Mouse (Mus musculus): ENCODE measurements around the gene Acsm2. TPM values are rescaled to one million over a fixed set of nuclear protein-coding genes. Genes with fewer than 3 reads are reported as not detected.

Gene Acsm2
- total and polyA plus RNA-seq, 2 experiments from 2014 or later = not detected

- no peak for DNase-seq (ENCODE audit: low spot score)
- Histone ChIP-seq H3K36me3 (ENCODE audit: insufficient read depth, low read length) (no peaks in the 10 kb centered on the region), H3K9ac (replicated peaks; ENCODE audit: low read length, poor library complexity, severe bottlenecking) (no peak overlapping the region), H3K27me3 (ENCODE audit: insufficient read depth, low read length) (no peaks in the 10 kb centered on the region), H3K4me3 (ENCODE audit: low read depth, low read length) (no peak overlapping the region), H3K9me3 (ENCODE audit: low read length) (no peaks in the 10 kb centered on the region), H3K27ac (ENCODE audit: low read depth, low read length) (no peak overlapping the region), H3K4me1 (ENCODE audit: insufficient read depth, low read length) (no peaks in the 10 kb centered on the region), H3K4me2 (ENCODE audit: low read depth, low read length, poor library complexity, severe bottlenecking) (no peak overlapping the region)
- no peak for TF ChIP-seq CTCF (IDR thresholded peaks at IDR 0.05)
- no peak for ATAC-seq (ENCODE audit: low FRiP score)
Measured at GRCm38 (mm10) chr7:119638773-119639172, 84.6 kb downstream of the Acsm2 start.

- WGBS = 77% methylated on average over 5 of the region's 5 CpGs
- H3K4me2 ChIP-seq (ENCODE audit: low read depth, low read length, poor library complexity, severe bottlenecking) = no peak overlapping the region
- ATAC-seq (ENCODE audit: low FRiP score) (no peak), DNase-seq (ENCODE audit: low spot score) (no peak)
- H3K36me3 ChIP-seq (ENCODE audit: insufficient read depth, low read length) = no peaks in the 10 kb centered on the region
- no peaks in the 10 kb centered on the region for H3K4me1 ChIP-seq (ENCODE audit: insufficient read depth, low read length)
- no peak overlapping the region for H3K4me3 ChIP-seq (ENCODE audit: low read depth, low read length)
- H3K27ac ChIP-seq (ENCODE audit: low read depth, low read length) = no peak overlapping the region
- no peak overlapping the region for H3K9ac ChIP-seq (replicated peaks; ENCODE audit: low read length, poor library complexity, severe bottlenecking)
- H3K9me3 ChIP-seq (ENCODE audit: low read length) = no peaks in the 10 kb centered on the region
- no peak for TF ChIP-seq CTCF (IDR thresholded peaks at IDR 0.05)
- no peaks in the 10 kb centered on the region for H3K27me3 ChIP-seq (ENCODE audit: insufficient read depth, low read length)
Measured at GRCm38 (mm10) chr7:119642307-119642706, 88.2 kb downstream of the Acsm2 start.

Other genes with a start within 250 kb of the Acsm2 start
- gene Gp2, start 95.1 kb upstream of the Acsm2 start, total RNA-seq (2014; rRNA removed) = not detected in 2 replicates
- gene Gp2, start 95.1 kb upstream of the Acsm2 start, polyA plus RNA-seq (2015; fragmentation: Nextera tagmentation; extraction: Ambion mirVana) = not detected in 2 replicates
- gene Umod, start 75.1 kb upstream of the Acsm2 start, total RNA-seq (2014; rRNA removed) = not detected in 2 replicates
- not detected in 2 replicates for gene Umod, start 75.1 kb upstream of the Acsm2 start, polyA plus RNA-seq (2015; fragmentation: Nextera tagmentation; extraction: Ambion mirVana)
- gene Acsm5, start 34.9 kb upstream of the Acsm2 start, total RNA-seq (2014; rRNA removed) = 0.52 and 0.66 TPM in 2 replicates
- gene Acsm5, start 34.9 kb upstream of the Acsm2 start, polyA plus RNA-seq (2015; fragmentation: Nextera tagmentation; extraction: Ambion mirVana) = 0.19 TPM in 1 of 2 replicates, not detected in the other
- gene Pdilt, start 30.9 kb upstream of the Acsm2 start, total RNA-seq (2014; rRNA removed) = not detected in 2 replicates
- gene Pdilt, start 30.9 kb upstream of the Acsm2 start, polyA plus RNA-seq (2015; fragmentation: Nextera tagmentation; extraction: Ambion mirVana) = 0.07 and 0.20 TPM in 2 replicates
- gene Acsm1, start 52.7 kb downstream of the Acsm2 start, total RNA-seq (2014; rRNA removed) = not detected in 2 replicates
- gene Acsm1, start 52.7 kb downstream of the Acsm2 start, polyA plus RNA-seq (2015; fragmentation: Nextera tagmentation; extraction: Ambion mirVana) = not detected in 2 replicates
- not detected in 2 replicates for gene Acsm4, start 135.7 kb downstream of the Acsm2 start, total RNA-seq (2014; rRNA removed)
- 0.32 TPM in 1 of 2 replicates, not detected in the other for gene Acsm4, start 135.7 kb downstream of the Acsm2 start, polyA plus RNA-seq (2015; fragmentation: Nextera tagmentation; extraction: Ambion mirVana)
- gene Thumpd1, start 166.5 kb downstream of the Acsm2 start, total RNA-seq (2014; rRNA removed) = 37.5 and 53.4 TPM in 2 replicates
- 69.1 and 71.3 TPM in 2 replicates for gene Thumpd1, start 166.5 kb downstream of the Acsm2 start, polyA plus RNA-seq (2015; fragmentation: Nextera tagmentation; extraction: Ambion mirVana)
- not detected in 2 replicates for gene Acsm3, start 206.6 kb downstream of the Acsm2 start, total RNA-seq (2014; rRNA removed)
- 0.12 and 0.16 TPM in 2 replicates for gene Acsm3, start 206.6 kb downstream of the Acsm2 start, polyA plus RNA-seq (2015; fragmentation: Nextera tagmentation; extraction: Ambion mirVana)
- 2.3 and 7.9 TPM in 2 replicates for gene Rexo5, start 239.7 kb downstream of the Acsm2 start, total RNA-seq (2014; rRNA removed)
- gene Rexo5, start 239.7 kb downstream of the Acsm2 start, polyA plus RNA-seq (2015; fragmentation: Nextera tagmentation; extraction: Ambion mirVana) = 4.7 and 6.1 TPM in 2 replicates
- gene Eri2, start 239.7 kb downstream of the Acsm2 start, total RNA-seq (2014; rRNA removed) = 7.6 and 11.1 TPM in 2 replicates
- 8.0 and 8.3 TPM in 2 replicates for gene Eri2, start 239.7 kb downstream of the Acsm2 start, polyA plus RNA-seq (2015; fragmentation: Nextera tagmentation; extraction: Ambion mirVana)